Mouse (Mus musculus) ES-Bruce4 (cell line): Measurements from ENCODE around the gene Ly75. TPM values are rescaled to one million over a fixed set of nuclear protein-coding genes. Genes with fewer than 3 reads are reported as not detected.

ENCODE experiments used
- H3K27ac ChIP-seq: 2 replicates; pipeline ENCODE4 v1.5.1; 2012; ENCODE audit warnings: low read length, inconsistent platforms; ENCODE audit not compliant: insufficient read depth
- H3K27me3 ChIP-seq: 2 replicates; pipeline ENCODE4 v1.6.1; 2012; ENCODE audit warnings: mild to moderate bottlenecking, low read length, inconsistent platforms; ENCODE audit not compliant: control insufficient read depth, poor library complexity, insufficient read depth, severe bottlenecking
- H3K36me3 ChIP-seq: 2 replicates; pipeline ENCODE4 v1.6.1; 2012; ENCODE audit warnings: inconsistent platforms, mild to moderate bottlenecking, low read length, moderate library complexity; ENCODE audit not compliant: control insufficient read depth, poor library complexity, insufficient read depth, severe bottlenecking
- H3K4me1 ChIP-seq: one replicate; pipeline ENCODE4 v1.8.1; 2011; ENCODE audit warnings: low read length; ENCODE audit not compliant: control insufficient read depth, insufficient read depth
- H3K4me3 ChIP-seq: 2 replicates; pipeline ENCODE4 v1.5.1; 2011; ENCODE audit warnings: low read depth, mild to moderate bottlenecking, low read length
- H3K9ac ChIP-seq: 2 replicates; pipeline ENCODE4 v1.6.1; 2012; ENCODE audit warnings: low read depth, mild to moderate bottlenecking, inconsistent platforms; ENCODE audit not compliant: poor library complexity, severe bottlenecking
- H3K9me3 ChIP-seq: replicated peaks from 2 replicates; pipeline ENCODE4 v1.6.1; 2012; ENCODE audit warnings: mild to moderate bottlenecking, low read length, inconsistent platforms; ENCODE audit not compliant: control insufficient read depth, poor library complexity, insufficient read depth, severe bottlenecking
- CTCF ChIP-seq: IDR thresholded peaks from one replicate; pipeline ENCODE4 v1.8.1; 2011; ENCODE audit warnings: low read depth, low read length
- EP300 ChIP-seq: IDR thresholded peaks from 2 replicates; pipeline ENCODE4 v1.6.1; 2011; ENCODE audit warnings: low read depth, low read length; ENCODE audit not compliant: insufficient read depth
- POLR2A ChIP-seq: IDR thresholded peaks from one replicate; pipeline ENCODE4 v1.8.1; 2011; ENCODE audit warnings: low read length; ENCODE audit not compliant: insufficient read depth
- polyA plus RNA-seq: library from polyadenylated mRNA; stranded (reverse); fragments of >200 nt; gene quantifications from 2 replicates; pipeline ENCODE4 v1.2.4, GENCODE M21; 2011; ENCODE audit warnings: low read depth; ENCODE audit not compliant: missing spikeins, insufficient read depth, insufficient read length

Ly75 gene
- polyA plus RNA-seq, 1 experiment: 10.0 TPM

- no peak overlapping the region for H3K27ac ChIP-seq
- H3K4me1 ChIP-seq: no peaks in the 10 kb centered on the region
- peak overlapping the region; percentile 66 for H3K4me3 ChIP-seq
- no peak for TF ChIP-seq CTCF
- TF ChIP-seq POLR2A: no peak
- no peak for TF ChIP-seq EP300
- H3K9me3 ChIP-seq: no peaks in the 10 kb centered on the region
- H3K9ac ChIP-seq: peak overlapping the region; percentile 16; the same call in 1 of the 2 replicates
- no peaks in the 10 kb centered on the region for H3K36me3 ChIP-seq
- peaks cover 5% of the 10 kb centered on the region for H3K27me3 ChIP-seq
Observed at GRCm38 (mm10) chr2:60283751-60284466, 99.2 kb downstream of the Ly75 start.

- TF ChIP-seq EP300: no peak
- TF ChIP-seq CTCF: no peak
- TF ChIP-seq POLR2A: no peak
- H3K9me3 ChIP-seq: no peaks in the 10 kb centered on the region
- peak overlapping the region; percentile 66 for H3K4me3 ChIP-seq
- no peak overlapping the region for H3K27ac ChIP-seq
- no peaks in the 10 kb centered on the region for H3K36me3 ChIP-seq
- peaks cover 5% of the 10 kb centered on the region for H3K27me3 ChIP-seq
- H3K9ac ChIP-seq: peak overlapping the region; percentile 16; the same call in 1 of the 2 replicates
- H3K4me1 ChIP-seq: no peaks in the 10 kb centered on the region
Observed at GRCm38 (mm10) chr2:60283208-60283750, 99.8 kb downstream of the Ly75 start.

GRCm38 (mm10) chr2:60282625-60283024, 100.5 kb downstream of the Ly75 start:
- H3K9ac ChIP-seq: no peak overlapping the region
- TF ChIP-seq EP300 (no peak), CTCF (no peak), POLR2A (no peak)
- H3K36me3 ChIP-seq: no peaks in the 10 kb centered on the region
- no peaks in the 10 kb centered on the region for H3K4me1 ChIP-seq
- H3K27me3 ChIP-seq: peaks cover 5% of the 10 kb centered on the region
- no peak overlapping the region for H3K4me3 ChIP-seq
- no peaks in the 10 kb centered on the region for H3K9me3 ChIP-seq
- no peak overlapping the region for H3K27ac ChIP-seq

- Histone ChIP-seq H3K27me3 (no peaks in the 10 kb centered on the region), H3K9me3 (no peaks in the 10 kb centered on the region), H3K36me3 (no peaks in the 10 kb centered on the region), H3K4me1 (no peaks in the 10 kb centered on the region), H3K4me3 (no peak overlapping the region), H3K27ac (no peak overlapping the region), H3K9ac (no peak overlapping the region)
- TF ChIP-seq EP300 (no peak), POLR2A (no peak), CTCF (no peak)
Observed at GRCm38 (mm10) chr2:60278627-60279026, 104.5 kb downstream of the Ly75 start.

GRCm38 (mm10) chr2:60269856-60270479, 113.1 kb downstream of the Ly75 start:
- Histone ChIP-seq H3K9me3 (0 out of 2 replicates have a peak, but pooled peaks cover 6% of the 10 kb centered on the region), H3K27ac (no peak overlapping the region), H3K27me3 (no peaks in the 10 kb centered on the region), H3K4me3 (no peak overlapping the region), H3K9ac (no peak overlapping the region), H3K36me3 (no peaks in the 10 kb centered on the region), H3K4me1 (peaks cover 2% of the 10 kb centered on the region)
- no peak for TF ChIP-seq CTCF
- no peak for TF ChIP-seq EP300
- no peak for TF ChIP-seq POLR2A

- TF ChIP-seq POLR2A (no peak), EP300 (no peak)
- H3K9ac ChIP-seq: no peak overlapping the region
- H3K36me3 ChIP-seq: no peaks in the 10 kb centered on the region
- peaks cover 2% of the 10 kb centered on the region for H3K4me1 ChIP-seq
- H3K9me3 ChIP-seq: 0 out of 2 replicates have a peak, but pooled peaks cover 6% of the 10 kb centered on the region
- no peak overlapping the region for H3K27ac ChIP-seq
- no peaks in the 10 kb centered on the region for H3K27me3 ChIP-seq
- H3K4me3 ChIP-seq: no peak overlapping the region; the same call in 1 of the 2 replicates
Observed at GRCm38 (mm10) chr2:60267567-60267966, 115.5 kb downstream of the Ly75 start.
